Mouse (Mus musculus) CH12.LX (cell line): Measurements from ENCODE around the gene Adam17. TPM values are rescaled to one million over a fixed set of nuclear protein-coding genes. Genes with fewer than 3 reads are reported as not detected.

Experiments
- DNase-seq: peaks from one replicate; pipeline ENCODE4 v3.0.0-alpha.2; 2013; ENCODE audit errors: extremely low read depth
- H3K27ac ChIP-seq: 2 replicates; pipeline ENCODE4 v1.5.1; 2012; ENCODE audit warnings: low read depth, mild to moderate bottlenecking, control low read depth, moderate library complexity; ENCODE audit not compliant: insufficient read depth
- H3K27me3 ChIP-seq: replicated peaks from 2 replicates; pipeline ENCODE3; 2012; ENCODE audit warnings: inconsistent platforms
- H3K36me3 ChIP-seq, 2 experiments: replicated peaks in 1 of 2; 2 replicates each; pipeline versions ENCODE3 to v1.6.1; 2012; ENCODE audit warnings: inconsistent platforms in 1 of 2, low read length in 1 of 2, mild to moderate bottlenecking in 1 of 2, mixed read lengths in 1 of 2, moderate library complexity in 1 of 2; ENCODE audit not compliant: control insufficient read depth in 1 of 2, insufficient read depth in 1 of 2
- H3K4me1 ChIP-seq, 2 experiments: 2 replicates each; pipeline ENCODE4 v1.6.1; 2012; ENCODE audit warnings: inconsistent platforms in 1 of 2, moderate library complexity in 1 of 2; ENCODE audit not compliant: insufficient read depth in 2 of 2, control insufficient read depth in 1 of 2
- H3K4me2 ChIP-seq: 2 replicates; pipeline ENCODE4 v1.6.1; 2012; ENCODE audit warnings: low read depth, mild to moderate bottlenecking, control low read depth; ENCODE audit not compliant: poor library complexity, insufficient read depth, severe bottlenecking
- H3K4me3 ChIP-seq, 3 experiments: fragments of 150-350 bp in 1 of 3; sonication (generic) in 1 of 3; replicated peaks in 1 of 3; 2 replicates each; pipeline versions ENCODE3 to v1.5.1; 2011 to 2012; ENCODE audit warnings: low read depth in 2 of 3, low read length in 2 of 3, mild to moderate bottlenecking in 2 of 3, moderate library complexity in 2 of 3, control low read depth in 1 of 3, improper control_type of control experiment in 1 of 3, inconsistent platforms in 1 of 3, mixed read lengths in 1 of 3; ENCODE audit not compliant: poor library complexity in 1 of 3
- H3K79me2 ChIP-seq: replicated peaks from 2 replicates; pipeline ENCODE4 v1.6.1; 2012; ENCODE audit warnings: mild to moderate bottlenecking, moderate library complexity; ENCODE audit not compliant: control insufficient read depth, poor library complexity, insufficient read depth, severe bottlenecking; ENCODE audit errors: extremely low read depth
- H3K9ac ChIP-seq: 2 replicates; pipeline ENCODE4 v1.6.1; 2012; ENCODE audit warnings: low read depth, mild to moderate bottlenecking, control low read depth, moderate library complexity; ENCODE audit not compliant: insufficient read depth
- H3K9me3 ChIP-seq: replicated peaks from 2 replicates; pipeline ENCODE3; 2012; ENCODE audit warnings: low read length, inconsistent platforms, mixed read lengths
- CHD1 ChIP-seq: IDR thresholded peaks from 2 replicates; pipeline ENCODE4 v1.6.1; 2012; ENCODE audit warnings: low read depth, low read length, improper control_type of control experiment, inconsistent platforms
- CHD2 ChIP-seq: IDR thresholded peaks from 2 replicates; pipeline ENCODE4 v1.6.1; 2011; ENCODE audit warnings: low read length, improper control_type of control experiment
- CTCF ChIP-seq, 2 experiments: IDR thresholded peaks in 1 of 2; conservative IDR thresholded peaks in 1 of 2; 2 replicates each; pipeline ENCODE4 v1.5.1; 2011 to 2012; ENCODE audit warnings: low read depth in 2 of 2, low read length in 2 of 2, improper control_type of control experiment in 1 of 2, inconsistent platforms in 1 of 2, mild to moderate bottlenecking in 1 of 2, moderate library complexity in 1 of 2
- E2F4 ChIP-seq: IDR thresholded peaks from 2 replicates; pipeline ENCODE4 v1.6.1; 2011; ENCODE audit warnings: low read depth, low read length, improper control_type of control experiment; ENCODE audit not compliant: insufficient replicate concordance
- ELF1 ChIP-seq: IDR thresholded peaks from 2 replicates; pipeline ENCODE4 v1.6.1; 2014; ENCODE audit warnings: low read depth, mild to moderate bottlenecking, inconsistent platforms, low read length, improper control_type of control experiment
- ETS1 ChIP-seq: conservative IDR thresholded peaks from 2 replicates; pipeline ENCODE4 v1.6.1; 2012; ENCODE audit warnings: low read depth, mild to moderate bottlenecking, inconsistent platforms, low read length, improper control_type of control experiment, moderate library complexity
- HCFC1 ChIP-seq: IDR thresholded peaks from 2 replicates; pipeline ENCODE4 v1.6.1; 2012; ENCODE audit warnings: low read depth, mild to moderate bottlenecking, inconsistent platforms, low read length, improper control_type of control experiment
- JUN ChIP-seq: IDR thresholded peaks from 2 replicates; pipeline ENCODE4 v1.6.1; 2011; ENCODE audit warnings: low read depth, mild to moderate bottlenecking, low read length, improper control_type of control experiment, moderate library complexity; ENCODE audit not compliant: insufficient read depth
- KAT2A ChIP-seq: IDR thresholded peaks from 2 replicates; pipeline ENCODE4 v1.6.1; 2012; ENCODE audit warnings: low read length, improper control_type of control experiment, inconsistent platforms; ENCODE audit not compliant: insufficient replicate concordance
- MAX ChIP-seq: IDR thresholded peaks from 2 replicates; pipeline ENCODE4 v1.6.1; 2011; ENCODE audit warnings: low read length, improper control_type of control experiment
- MEF2A ChIP-seq: IDR thresholded peaks from 2 replicates; pipeline ENCODE4 v1.6.1; 2014; ENCODE audit warnings: low read depth, mild to moderate bottlenecking, inconsistent platforms, low read length, improper control_type of control experiment, borderline replicate concordance
- MXI1 ChIP-seq: IDR thresholded peaks from 2 replicates; pipeline ENCODE4 v1.6.1; 2011; ENCODE audit warnings: mild to moderate bottlenecking, low read depth, low read length, improper control_type of control experiment
- NELFE ChIP-seq: IDR thresholded peaks from 2 replicates; pipeline ENCODE4 v1.6.1; 2011; ENCODE audit warnings: low read depth, low read length, improper control_type of control experiment
- NRF1 ChIP-seq: IDR thresholded peaks from 2 replicates; pipeline ENCODE4 v1.6.1; 2014; ENCODE audit warnings: low read depth, mild to moderate bottlenecking, inconsistent platforms, low read length, improper control_type of control experiment, moderate library complexity
- PAX5 ChIP-seq: IDR thresholded peaks from 2 replicates; pipeline ENCODE4 v1.6.1; 2012; ENCODE audit warnings: low read length, inconsistent platforms, mixed read lengths
- POLR2AphosphoS2 ChIP-seq: IDR thresholded peaks from 2 replicates; pipeline ENCODE4 v1.6.1; 2011; ENCODE audit warnings: low read depth, low read length, improper control_type of control experiment
- RAD21 ChIP-seq: IDR thresholded peaks from 2 replicates; pipeline ENCODE4 v1.6.1; 2011; ENCODE audit warnings: low read depth, mild to moderate bottlenecking, low read length, improper control_type of control experiment, moderate library complexity
- RCOR1 ChIP-seq: conservative IDR thresholded peaks from 2 replicates; pipeline ENCODE4 v1.6.1; 2012; ENCODE audit warnings: low read depth, mild to moderate bottlenecking, inconsistent platforms, low read length, improper control_type of control experiment
- SIN3A ChIP-seq: IDR thresholded peaks from 2 replicates; pipeline ENCODE4 v1.6.1; 2012; ENCODE audit warnings: low read length, improper control_type of control experiment, inconsistent platforms
- TBP ChIP-seq: conservative IDR thresholded peaks from 2 replicates; pipeline ENCODE4 v1.6.1; 2011; ENCODE audit warnings: low read depth, low read length, improper control_type of control experiment
- TCF12 ChIP-seq: IDR thresholded peaks from 2 replicates; pipeline ENCODE4 v1.6.1; 2014; ENCODE audit warnings: low read depth, mild to moderate bottlenecking, inconsistent platforms, low read length, improper control_type of control experiment
- UBTF ChIP-seq: IDR thresholded peaks from 2 replicates; pipeline ENCODE4 v1.6.1; 2012; ENCODE audit warnings: low read depth, mild to moderate bottlenecking, inconsistent platforms, low read length, improper control_type of control experiment, moderate library complexity
- USF1 ChIP-seq: IDR thresholded peaks from 2 replicates; pipeline ENCODE4 v1.6.1; 2014; ENCODE audit warnings: low read depth, mild to moderate bottlenecking, inconsistent platforms, low read length, improper control_type of control experiment
- USF2 ChIP-seq: conservative IDR thresholded peaks from 2 replicates; pipeline ENCODE4 v1.6.1; 2011; ENCODE audit warnings: low read depth, low read length, improper control_type of control experiment
- ZKSCAN1 ChIP-seq: IDR thresholded peaks from 2 replicates; pipeline ENCODE4 v1.6.1; 2012; ENCODE audit warnings: low read depth, inconsistent platforms, low read length, improper control_type of control experiment, borderline replicate concordance
- ZMIZ1 ChIP-seq: IDR thresholded peaks from 2 replicates; pipeline ENCODE4 v1.6.1; 2012; ENCODE audit warnings: low read depth, mild to moderate bottlenecking, inconsistent platforms, low read length, improper control_type of control experiment
- dilution Hi-C: fragments of 300-500 bp; cut with MboI; formaldehyde crosslinking; loops from 2 replicates; pipeline ENCODE4 v1.14.3; 2020; ENCODE audit warnings: low sequenced_read_pairs; ENCODE audit not compliant: extremely low pct_unique_long_range_greater_than_20kb, extremely low pct_ligation_motif_present
- in situ Hi-C: fragments of 300-500 bp; cut with MboI; formaldehyde crosslinking; loops from 3 replicates; pipeline ENCODE4 v1.14.3; 2019; ENCODE audit warnings: low sequenced_read_pairs, low pct_ligation_motif_present, low pct_unique_long_range_greater_than_20kb, mixed read lengths
- polyA plus RNA-seq: library from polyadenylated mRNA; unstranded; fragments of >175 nt; gene quantifications from 2 replicates; pipeline ENCODE4 v1.2.1, GENCODE M21; 2012; ENCODE audit warnings: low read depth; ENCODE audit not compliant: insufficient read length
- total RNA-seq, 2 experiments: library from RNA; depleted of rRNA; stranded (reverse); fragments of 300-350 nt in 1 of 2; fragments of >200 nt in 1 of 2; gene quantifications; 2 replicates each; pipeline ENCODE4 v1.2.3; 2012 to 2014

Adam17 gene
- total and polyA plus RNA-seq, 3 experiments = 47.5 to 60.1 (median 50.1) TPM

DNA sequence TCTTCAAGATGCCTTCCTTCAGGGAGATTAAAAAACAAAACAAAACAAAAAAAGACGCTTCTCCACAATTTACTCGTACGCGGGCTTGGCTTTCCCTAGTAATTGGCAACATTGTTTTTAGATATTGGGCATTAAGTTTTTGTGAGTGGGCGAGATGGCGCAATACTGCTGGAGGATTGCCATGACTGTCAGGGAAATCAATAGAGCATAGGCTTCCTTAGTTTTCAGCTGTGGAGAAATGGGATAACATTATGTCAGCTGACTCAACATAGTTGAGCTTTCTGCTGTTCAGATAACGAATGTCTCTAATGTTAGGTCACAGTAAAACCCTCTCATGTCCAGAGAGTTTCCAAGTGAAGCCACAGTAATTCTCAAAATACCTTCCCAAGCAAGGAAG lies 56.6 kb downstream of the Adam17 start:
- Histone ChIP-seq H3K27me3 (no peaks in the 10 kb centered on the region), H3K9ac (peak overlapping the region; percentile 67), H3K4me2 (peak overlapping the region; percentile 89), H3K27ac (peak overlapping the region; percentile 39; the same call in 1 of the 2 replicates), H3K79me2 (peaks cover 9% of the 10 kb centered on the region), H3K9me3 (no peaks in the 10 kb centered on the region), H3K4me3 (peak overlapping the region; percentile 78 to 93 (median 86)), H3K36me3 (peaks cover 53 to 75% of the 10 kb centered on the region in 2 experiments), H3K4me1 (peaks cover 3 to 25% of the 10 kb centered on the region in 2 experiments)
- TF ChIP-seq ETS1 (no peak), USF1 (no peak), RAD21 (no peak), ZMIZ1 (no peak), E2F4 (no peak), NELFE (no peak), RCOR1 (no peak), MXI1 (no peak), NRF1 (no peak), PAX5 (no peak), TBP (no peak), KAT2A (no peak), POLR2AphosphoS2 (no peak), HCFC1 (no peak), SIN3A (no peak; the same call in none of the 2 replicates), UBTF (no peak), CTCF (conservative IDR thresholded peaks at IDR 0.05 in 1 of 2, IDR thresholded peaks at IDR 0.05 in 1 of 2; ENCODE audit: low read depth in 2 of 2, low read length in 2 of 2) (no peak)
- DNase-seq = peak; percentile 20
- dilution Hi-C loops = no loop called here
- in situ Hi-C loops = no loop called here

DNA sequence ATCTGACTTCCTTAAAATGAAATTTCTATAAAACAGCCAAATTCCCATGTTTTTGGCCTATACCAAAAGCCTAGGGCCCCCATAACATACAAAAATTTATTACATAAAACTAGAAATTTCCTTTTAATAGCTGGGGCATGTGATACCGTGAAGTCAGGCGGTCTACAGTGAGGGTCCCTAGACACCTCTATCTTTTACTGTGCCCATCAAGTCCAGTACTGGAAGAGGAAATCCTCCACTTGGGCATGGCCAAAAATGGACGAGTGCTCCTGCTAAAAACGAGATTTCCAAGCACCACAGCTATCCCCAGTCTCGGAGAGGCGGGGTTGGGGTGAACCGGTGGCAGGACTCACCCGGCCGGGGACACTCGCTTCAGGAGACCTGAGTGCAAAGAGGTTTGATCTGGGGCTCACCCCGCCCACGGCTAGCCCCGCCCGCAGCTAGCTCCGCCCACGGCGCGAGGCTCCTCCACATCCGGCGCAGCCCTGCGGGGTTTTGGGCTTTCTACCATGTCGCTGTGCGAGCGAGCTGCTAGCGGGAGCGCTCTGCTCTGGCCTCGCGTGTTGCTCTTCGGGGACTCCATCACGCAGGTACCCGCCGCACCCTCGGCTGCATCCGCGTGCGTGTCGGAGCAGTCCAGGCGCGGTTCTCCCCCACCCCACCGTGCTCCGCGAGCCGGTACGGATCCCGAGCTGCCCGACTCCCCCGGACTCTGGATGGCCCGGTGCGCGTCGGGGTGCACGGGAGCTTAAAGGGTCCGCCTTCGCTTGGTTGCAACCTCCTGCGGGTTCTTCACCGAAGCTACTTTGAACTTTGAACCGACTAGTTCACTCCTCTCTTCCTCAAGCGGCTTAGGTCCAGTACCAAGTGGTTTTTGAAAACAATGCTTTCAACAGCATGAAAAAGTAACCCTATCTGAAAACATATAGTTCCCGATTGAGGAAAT lies 57.2 kb downstream of the Adam17 start, which contains the start of gene Iah1:
Gene Iah1, plus strand, starts transcription at position 467 of the 946 bp plus-strand sequence.
- dilution Hi-C loops (no loop called here), in situ Hi-C loops (no loop called here)
- peak within 1 kb of the TSS; percentile 64 for H3K27ac ChIP-seq
- peak within 1 kb of the TSS; percentile 67 for H3K9ac ChIP-seq
- DNase-seq = peak; percentile 84
- H3K4me2 ChIP-seq = peak within 1 kb of the TSS; percentile 89
- H3K9me3 ChIP-seq = no peaks in the 10 kb centered on the region
- peaks cover 9% of the 10 kb centered on the region for H3K79me2 ChIP-seq
- no peaks in the 10 kb centered on the region for H3K27me3 ChIP-seq
- H3K4me3 ChIP-seq = peak within 1 kb of the TSS; percentile 78 to 93 (median 86)
- H3K4me1 ChIP-seq = peaks cover 3 to 25% of the 10 kb centered on the region in 2 experiments
- H3K36me3 ChIP-seq = peaks cover 51 to 75% of the 10 kb centered on the region in 2 experiments
- no peak for TF ChIP-seq CHD1
- peak; percentile 46 for TF ChIP-seq HCFC1
- TF ChIP-seq E2F4 = no peak
- no peak for TF ChIP-seq ZKSCAN1
- TF ChIP-seq TCF12 = peak; percentile 85
- TF ChIP-seq RAD21 = no peak
- no peak for TF ChIP-seq MAX
- TF ChIP-seq USF1 = no peak
- TF ChIP-seq ETS1 = no peak
- TF ChIP-seq NELFE = peak; percentile 93
- no peak for TF ChIP-seq RCOR1
- TF ChIP-seq USF2 = no peak
- TF ChIP-seq ZMIZ1 = peak; percentile 84
- TF ChIP-seq CTCF (conservative IDR thresholded peaks at IDR 0.05 in 1 of 2, IDR thresholded peaks at IDR 0.05 in 1 of 2; ENCODE audit: low read depth in 2 of 2, low read length in 2 of 2) = no peak
- TF ChIP-seq NRF1 = peak; percentile 36; the same call in 1 of the 2 replicates
- no peak for TF ChIP-seq KAT2A
- peak; percentile 73 for TF ChIP-seq MXI1
- TF ChIP-seq MEF2A = peak; percentile 29
- 0 out of 2 replicates have a peak, but pooled peaks have one; percentile 25 for TF ChIP-seq CHD2
- no peak for TF ChIP-seq JUN
- peak; percentile 51; the same call in 1 of the 2 replicates for TF ChIP-seq SIN3A
- TF ChIP-seq ELF1 = peak; percentile 6; the same call in 1 of the 2 replicates
- peak; percentile 94; the same call in 1 of the 2 replicates for TF ChIP-seq POLR2AphosphoS2
